Mouse (Mus musculus) cerebellum, postnatal 14 days (tissue): ENCODE results near the gene Slc44a5.
"Not testable (repeated sequence)": the region's sequence is repeated elsewhere in the genome, so short reads cannot be mapped to it uniquely, and the experiment has no call there.

Experiments used
- DNase-seq, 2 experiments: peaks; one replicate each; pipeline ENCODE4 v3.0.0; 2021; ENCODE audit warnings: mixed read lengths in 2 of 2

The Slc44a5 gene

DNA sequence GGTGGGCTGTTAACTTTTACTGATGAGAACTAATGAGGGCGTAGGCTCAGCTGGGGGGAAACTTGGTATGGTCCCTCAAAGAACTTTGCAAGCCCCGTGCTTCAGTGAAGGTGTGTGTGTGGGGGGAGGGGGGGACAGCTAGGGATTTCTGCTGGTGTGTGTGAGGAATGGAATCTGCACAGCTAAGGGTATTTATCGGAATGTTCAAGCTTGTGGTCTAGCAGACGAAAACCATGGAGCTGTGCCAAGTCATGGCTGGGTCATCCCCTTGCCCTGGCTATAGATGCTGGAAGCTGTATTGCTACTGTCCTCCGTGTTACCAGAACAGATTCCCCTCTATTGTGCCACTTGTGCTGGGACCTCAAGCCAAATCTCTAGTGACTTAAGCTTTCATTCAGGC is 138.0 kb downstream of the Slc44a5 start:
- DNase-seq = peak in 1 of 2 experiments; percentile 20

DNA sequence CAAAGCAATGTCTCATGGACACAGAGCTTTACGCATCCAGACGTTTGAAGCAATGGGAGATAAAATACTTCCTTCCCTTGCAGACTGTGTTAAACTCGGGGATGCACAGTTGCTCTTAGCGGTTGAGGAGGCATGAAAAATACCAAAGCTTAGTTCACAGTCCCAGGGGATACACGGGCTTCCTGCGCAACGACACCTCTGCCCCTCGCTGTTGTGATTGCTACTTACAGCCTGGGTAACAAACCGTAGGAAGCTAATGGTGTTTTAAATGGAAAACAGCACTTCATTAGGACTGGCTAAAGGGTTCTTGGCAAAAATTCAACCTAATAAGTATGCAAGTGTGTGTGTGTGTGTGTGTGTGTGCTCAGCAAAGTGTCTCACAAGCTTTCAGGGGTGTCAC is 141.8 kb downstream of the Slc44a5 start:
- DNase-seq = no peak

DNA sequence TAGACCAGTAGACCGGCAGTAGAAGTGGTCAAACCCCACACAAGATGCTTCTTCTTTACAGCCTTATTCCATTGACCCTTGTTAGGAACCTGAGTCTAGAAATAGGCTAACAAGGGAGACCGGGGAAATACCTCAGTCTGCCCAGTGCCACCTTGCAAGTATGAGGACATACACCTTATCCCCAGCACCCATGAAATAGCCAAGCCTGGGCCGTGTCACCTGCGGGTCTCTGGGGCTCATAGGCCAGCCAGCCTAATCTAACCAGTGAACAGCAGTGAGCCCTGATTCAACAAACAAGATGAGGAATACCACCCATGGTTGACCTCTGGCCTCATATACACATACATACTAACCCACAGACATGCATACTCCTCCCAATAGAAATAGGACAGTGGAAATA is 142.2 kb downstream of the Slc44a5 start:
- DNase-seq = no peak

DNA sequence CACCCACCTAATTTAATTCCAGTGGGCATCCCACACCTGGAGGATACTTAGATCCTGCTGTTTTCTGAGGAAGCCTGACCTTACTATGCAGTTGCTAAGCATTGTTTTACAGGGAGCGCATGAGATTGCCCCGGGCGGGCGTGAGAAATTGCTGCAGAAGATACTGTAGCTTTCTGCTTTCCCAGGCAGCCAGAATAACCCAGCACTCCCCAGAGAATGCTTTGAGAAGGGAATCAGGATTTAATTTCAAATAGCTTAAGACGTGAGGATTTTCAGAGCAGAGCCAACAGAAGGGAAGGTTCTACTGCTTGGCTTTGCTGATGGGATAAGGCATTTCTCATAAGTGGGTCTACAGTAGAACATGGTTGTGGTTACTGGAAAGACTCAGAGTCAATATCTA is 142.8 kb downstream of the Slc44a5 start:
- no peak for DNase-seq

DNA sequence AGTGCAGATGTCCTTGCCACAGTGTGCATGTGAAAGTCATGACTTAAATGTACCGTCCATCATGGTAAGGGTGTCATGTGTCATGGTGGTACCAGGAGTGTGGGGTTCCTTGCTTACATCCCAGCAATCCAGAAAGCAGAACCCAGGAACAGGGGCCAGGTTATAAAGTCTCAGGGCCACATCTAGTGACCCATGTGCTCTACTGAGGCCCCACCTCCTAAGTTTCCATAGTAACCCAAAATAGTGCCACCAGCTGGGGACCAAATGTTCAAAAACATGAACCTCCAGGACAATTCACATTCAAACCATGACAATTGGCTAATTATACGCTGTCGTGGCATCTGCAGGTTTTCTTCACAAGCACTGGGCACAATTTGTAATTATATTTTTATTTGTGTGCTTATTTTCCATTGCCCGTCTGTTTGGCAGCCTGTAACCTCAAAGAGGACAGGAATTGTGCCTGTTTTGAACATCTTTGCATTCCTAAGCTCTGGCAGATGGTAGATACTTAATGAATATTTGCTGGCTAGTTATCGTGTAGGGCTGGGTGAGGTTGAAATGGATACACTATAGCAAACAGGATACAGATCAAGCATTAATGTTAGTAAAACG is 145.9 kb downstream of the Slc44a5 start:
- DNase-seq = peak; percentile 29 to 46

DNA sequence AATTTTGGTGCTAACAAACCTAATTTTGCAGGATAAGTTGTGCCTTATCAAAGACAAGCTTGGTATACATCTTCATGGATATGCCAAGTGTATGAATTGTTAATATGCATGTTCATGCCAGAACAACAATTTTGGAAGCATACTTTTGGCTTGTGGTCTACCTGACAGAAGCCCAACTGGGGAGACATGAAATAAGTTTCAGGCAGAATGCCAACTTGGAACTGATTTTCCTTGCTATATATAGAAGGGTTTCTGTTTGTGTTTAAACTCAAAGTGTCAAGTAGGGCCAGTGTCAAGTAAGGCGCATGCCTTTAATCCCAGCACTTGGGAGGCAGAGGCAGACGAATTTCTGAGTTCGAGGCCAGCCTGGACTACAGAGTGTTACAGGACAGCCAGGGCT is 149.3 kb downstream of the Slc44a5 start:
- peak in 1 of 2 experiments; percentile 53 for DNase-seq

DNA sequence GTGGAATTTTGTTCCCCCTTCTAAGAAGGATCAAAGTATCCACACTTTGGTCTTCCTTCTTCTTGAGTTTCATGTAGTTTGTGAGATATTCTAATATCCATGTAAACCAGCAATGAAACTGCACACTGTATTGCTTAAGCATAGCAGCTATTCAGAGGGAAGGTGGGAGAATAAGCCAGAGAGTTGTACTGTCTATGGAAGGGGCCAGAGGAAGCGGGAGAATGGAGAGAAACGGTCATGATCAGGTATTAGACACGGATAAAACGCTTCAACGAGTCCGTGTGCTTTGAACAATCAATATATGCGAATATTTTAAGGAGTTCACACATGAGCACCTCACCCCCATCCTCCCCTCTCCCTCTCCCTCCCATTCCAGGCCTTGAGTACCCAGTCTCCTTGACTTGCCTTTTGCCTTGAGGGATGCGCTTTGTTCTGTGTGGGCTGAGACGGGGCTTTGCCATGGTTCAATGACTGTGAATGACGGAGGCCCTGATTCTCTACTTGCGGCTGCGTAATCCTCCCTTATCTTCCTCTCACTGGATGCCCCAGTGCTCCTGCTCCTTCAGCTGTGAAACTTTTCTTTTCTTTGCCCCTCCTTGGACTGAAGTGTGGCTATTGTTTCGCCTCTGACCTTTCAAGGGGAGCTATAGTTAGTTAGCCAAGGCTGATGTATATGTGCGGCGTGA is 151.8 kb downstream of the Slc44a5 start:
- no peak for DNase-seq

DNA sequence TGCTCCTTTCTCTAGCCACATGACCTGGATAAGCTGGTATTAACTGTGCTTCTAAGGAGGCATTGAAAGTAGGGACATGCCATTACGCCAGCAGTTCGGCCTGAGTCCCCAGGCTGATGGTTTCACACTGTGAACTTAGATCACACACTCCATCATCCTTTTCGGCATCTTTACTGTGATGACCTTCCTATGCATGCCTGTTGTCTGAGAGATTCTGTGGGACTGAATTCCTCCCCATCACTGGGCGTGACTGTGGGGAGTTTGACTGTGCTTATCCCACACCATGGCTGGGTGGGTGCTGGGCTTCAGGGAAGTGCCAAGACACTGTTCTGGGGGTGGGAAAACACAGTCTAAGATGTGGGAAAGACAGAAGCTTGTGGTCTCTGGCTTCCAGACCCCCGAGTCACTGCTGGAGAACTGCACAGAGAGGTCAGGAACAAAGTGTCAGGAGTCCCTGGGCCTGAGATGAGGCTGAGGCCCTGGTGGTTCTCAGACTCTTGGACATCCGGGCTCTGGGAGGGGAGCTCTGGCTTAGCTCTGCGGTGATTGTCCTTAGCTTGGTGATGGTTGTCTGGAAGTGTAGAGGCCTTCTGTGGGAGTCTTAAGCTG is 152.6 kb downstream of the Slc44a5 start:
- no peak for DNase-seq

DNA sequence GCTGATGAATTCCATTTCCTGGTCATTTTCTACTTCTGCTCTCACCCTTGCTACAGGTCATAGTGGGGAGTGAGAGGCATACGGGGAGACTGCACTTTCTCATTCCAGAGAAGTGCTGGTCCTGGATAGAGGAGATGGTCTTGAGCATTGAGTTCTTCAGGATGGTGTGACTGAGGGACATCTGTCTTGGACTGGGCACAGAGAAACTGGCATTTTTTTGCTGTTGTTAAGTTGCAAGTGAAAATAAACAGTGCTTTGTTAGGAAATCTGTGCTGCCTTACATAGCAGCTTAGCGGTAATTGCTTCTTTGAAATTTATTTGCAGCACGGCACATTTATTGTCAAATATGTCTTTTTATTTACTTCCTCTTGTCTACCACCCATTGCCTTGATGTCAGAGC is 154.0 kb downstream of the Slc44a5 start:
- DNase-seq = no peak

DNA sequence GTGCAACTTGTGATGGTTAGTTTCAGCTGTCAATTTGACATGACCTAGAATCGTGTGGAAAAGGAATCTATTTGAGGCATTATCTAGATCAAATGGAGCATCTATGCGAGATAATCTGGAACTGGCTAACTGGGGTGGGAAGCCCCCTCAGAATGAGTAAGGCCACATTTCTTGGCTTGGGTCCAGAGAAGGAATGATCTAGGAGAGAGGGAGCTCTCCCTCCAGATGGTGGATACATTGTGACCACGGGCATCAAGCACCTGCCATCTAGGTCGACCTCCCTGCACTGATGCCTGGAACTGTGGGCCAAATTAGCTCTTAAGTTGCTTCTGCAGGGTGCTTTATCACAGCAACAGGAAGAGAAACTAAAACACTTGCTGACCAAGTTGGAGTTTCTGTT is 155.8 kb downstream of the Slc44a5 start:
- DNase-seq = peak; percentile 31 to 34

DNA sequence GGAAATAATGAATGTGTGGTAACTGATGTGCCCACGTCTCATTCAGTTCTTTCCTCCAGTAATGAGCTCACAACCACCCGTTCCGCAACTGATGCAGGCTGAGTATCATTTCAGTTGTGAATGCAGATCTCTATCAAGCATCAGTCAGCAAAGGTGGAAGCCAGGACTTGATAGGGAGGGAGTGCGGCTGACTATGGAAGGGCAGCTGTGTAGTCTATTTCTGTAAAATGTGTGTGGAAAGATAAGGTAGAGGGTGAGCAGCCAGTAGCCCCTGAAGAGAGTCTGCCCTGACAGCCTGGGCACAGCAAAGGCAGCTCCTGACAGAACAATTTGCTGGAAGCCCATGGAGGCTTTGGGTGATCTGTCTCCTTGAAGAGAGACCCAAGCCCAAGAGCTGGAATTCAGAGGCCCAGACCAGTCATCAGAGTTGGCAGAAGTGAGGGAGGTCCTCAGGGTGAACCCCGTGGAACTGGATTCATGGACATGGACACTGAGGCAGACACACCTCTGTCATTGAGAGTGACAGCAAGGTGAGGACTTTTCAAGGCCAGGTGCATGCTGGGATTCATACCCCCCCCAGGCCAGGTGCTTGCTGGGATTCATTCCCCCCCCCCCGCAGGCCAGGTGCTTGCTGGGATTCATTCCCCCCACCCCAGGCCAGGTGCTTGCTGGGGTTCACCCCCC is 157.3 kb downstream of the Slc44a5 start:
- no peak for DNase-seq

DNA sequence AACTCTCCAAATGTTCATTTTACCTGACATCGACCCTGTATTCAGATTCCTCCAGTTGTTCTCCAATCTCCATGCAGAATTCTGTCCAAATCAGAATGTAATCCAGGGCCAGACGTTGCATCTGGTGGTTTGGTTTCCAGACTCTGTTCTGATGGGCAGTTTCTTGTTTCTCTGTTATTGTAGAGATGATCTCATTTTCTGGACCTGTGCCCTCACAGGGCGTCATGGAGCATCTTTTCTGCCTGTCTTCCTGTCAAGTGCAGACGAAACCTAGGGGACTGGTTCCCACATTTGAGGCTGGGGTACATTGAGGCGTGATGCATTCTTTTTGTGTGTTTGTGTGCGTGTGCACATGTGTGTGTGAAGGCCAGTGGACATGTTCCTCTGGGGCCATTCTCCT is 160.8 kb downstream of the Slc44a5 start:
- peak; percentile 45 to 53 for DNase-seq

DNA sequence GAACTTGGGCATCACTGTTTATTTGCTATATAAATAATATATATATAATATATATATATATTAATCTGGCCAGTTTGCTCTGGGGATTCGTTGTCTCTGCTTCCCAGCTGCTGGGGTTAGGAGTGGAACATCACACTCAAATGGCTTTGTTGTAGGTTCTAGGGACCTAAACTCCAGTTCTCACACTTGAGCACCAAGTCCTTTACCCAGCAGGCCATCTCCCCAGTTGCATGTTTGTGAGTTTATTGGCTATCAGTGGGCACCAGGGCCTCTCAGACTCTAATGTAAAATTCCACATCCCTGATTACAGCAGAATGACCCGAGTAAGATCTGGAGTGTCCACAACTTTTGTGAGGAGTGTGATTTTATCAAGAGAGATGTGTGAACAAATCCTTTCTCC is 161.5 kb downstream of the Slc44a5 start:
- no peak for DNase-seq

DNA sequence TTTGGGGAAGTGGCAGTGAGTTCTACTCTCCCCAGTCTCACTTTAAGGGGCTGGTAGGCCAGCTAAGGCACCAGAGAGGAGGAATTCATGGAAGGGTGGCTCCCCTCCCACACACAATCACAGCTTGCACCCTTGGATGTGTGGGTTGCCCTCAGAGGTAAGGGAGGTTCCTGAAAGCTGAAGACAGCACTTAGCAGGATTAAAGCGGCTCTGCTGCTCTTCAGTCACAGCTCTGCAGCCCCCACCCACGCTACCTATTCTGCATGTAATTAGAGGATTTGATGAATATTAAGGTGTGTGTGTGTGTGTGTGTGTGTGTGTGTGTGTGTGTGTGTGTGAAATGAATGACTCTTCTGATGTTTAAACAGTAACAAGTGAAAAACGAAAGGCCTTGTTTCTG is 163.3 kb downstream of the Slc44a5 start:
- DNase-seq = no peak

DNA sequence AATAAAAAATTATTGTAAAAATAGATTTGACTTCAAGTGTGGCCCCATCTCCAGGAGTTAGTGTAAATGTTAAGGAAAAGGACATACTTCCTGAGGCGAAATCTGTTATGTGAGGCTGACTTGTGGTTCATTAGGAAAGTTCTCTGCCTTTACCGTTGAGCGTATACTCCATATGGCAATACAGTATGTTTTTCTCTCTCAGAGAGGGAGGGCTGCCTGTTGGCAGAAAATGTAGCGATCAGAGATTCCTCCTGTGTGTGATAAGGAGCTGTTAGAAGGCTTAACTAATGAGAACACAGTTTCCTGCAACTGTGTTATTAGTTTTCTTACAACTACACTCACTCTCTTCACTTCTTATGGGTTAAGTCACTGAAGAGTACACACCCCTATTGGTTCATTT is 168.1 kb downstream of the Slc44a5 start:
- no peak for DNase-seq

DNA sequence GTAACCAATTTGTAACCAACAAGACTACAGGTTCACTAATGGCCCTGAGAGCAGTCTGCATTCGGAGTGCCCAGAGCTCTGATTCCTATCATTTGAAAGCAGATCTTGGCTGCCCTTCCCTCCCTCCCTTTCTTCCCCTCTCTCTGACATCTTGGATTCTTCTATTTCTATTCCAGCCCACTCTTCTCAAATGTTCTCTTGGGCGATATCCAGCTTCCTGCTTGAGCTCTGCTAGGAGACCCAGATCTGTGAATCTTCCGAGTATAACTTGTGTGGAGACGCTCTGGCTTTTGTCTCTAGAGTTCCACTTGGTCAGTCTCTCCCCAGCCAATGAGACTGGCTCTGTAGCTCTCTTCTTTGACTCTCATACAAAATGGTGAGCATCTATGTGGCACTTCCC is 169.4 kb downstream of the Slc44a5 start:
- no peak for DNase-seq

DNA sequence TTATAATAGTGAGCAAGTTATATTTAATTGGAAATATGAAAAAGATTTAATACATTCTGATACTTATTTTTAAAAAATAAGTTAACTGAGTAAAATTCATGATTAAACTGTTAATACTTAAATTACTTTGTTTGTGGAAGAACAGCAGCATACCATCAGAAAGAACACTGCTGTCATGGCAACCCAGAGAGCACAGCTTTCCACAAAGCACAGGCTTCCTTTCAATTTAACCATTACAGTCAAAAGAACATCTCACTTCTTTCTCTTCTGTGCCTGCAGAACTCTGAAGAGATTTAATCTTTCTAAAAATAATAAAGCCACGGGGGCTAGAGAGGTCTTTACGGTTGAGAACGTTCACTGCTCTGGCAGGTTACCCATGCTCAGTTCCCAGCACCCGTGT is 172.5 kb downstream of the Slc44a5 start:
- no peak for DNase-seq

DNA sequence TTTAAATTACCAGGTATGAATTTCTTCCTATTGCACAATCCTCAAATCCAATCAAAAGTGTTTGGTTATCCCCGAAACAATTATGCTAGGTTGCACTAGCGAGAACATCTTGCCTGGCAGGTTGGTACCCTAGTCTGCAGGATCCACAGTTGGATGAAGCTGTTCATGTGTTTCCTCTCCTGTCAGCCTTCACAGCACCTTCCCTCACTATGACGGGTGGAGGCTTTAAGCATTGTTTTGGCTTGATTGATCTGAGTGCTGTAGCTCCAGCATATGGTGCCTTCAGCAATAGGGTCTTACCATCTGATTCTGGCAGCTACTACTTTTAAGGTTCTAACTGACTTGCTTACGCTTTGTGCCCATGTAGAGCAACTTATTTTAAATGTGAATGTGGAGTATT is 176.5 kb downstream of the Slc44a5 start:
- no peak for DNase-seq

DNA sequence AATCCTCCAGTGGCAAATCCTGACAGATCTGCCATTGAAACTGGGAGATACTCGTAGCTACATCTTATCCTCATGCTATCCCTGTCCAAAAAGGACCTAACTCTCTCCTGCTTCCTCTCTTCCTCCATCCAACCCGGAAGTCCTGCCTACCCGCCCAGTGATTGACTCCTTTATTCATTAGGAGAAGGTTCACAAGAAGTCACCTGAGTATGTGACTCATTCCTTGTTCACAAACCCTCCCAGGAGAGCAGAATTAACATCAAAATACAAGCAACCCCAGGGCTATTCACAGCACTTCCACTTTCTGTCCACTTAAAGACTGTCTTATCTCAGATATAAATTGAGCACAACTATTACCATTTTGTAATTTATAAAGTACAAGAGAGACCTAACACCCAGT is 180.3 kb downstream of the Slc44a5 start:
- DNase-seq = not testable (repeated sequence)

DNA sequence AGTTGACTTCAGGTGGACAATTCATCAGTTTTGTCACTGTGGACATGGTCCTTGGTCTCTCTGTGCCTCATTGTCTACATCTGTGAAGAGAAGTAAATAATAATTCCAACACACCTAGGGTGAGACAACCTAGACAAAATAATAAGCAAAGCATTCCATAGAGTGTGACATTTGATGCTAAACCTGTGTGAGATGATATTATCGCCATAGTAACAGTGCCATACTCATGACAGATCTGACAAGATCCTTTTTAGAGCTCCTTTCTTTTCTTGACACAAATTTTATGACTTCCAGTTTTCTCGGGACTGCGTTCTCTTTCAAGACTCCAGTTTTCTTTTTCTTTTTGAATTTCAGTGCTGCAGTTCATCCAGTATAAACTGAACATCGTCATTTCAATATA is 192.6 kb downstream of the Slc44a5 start:
- no peak for DNase-seq

DNA sequence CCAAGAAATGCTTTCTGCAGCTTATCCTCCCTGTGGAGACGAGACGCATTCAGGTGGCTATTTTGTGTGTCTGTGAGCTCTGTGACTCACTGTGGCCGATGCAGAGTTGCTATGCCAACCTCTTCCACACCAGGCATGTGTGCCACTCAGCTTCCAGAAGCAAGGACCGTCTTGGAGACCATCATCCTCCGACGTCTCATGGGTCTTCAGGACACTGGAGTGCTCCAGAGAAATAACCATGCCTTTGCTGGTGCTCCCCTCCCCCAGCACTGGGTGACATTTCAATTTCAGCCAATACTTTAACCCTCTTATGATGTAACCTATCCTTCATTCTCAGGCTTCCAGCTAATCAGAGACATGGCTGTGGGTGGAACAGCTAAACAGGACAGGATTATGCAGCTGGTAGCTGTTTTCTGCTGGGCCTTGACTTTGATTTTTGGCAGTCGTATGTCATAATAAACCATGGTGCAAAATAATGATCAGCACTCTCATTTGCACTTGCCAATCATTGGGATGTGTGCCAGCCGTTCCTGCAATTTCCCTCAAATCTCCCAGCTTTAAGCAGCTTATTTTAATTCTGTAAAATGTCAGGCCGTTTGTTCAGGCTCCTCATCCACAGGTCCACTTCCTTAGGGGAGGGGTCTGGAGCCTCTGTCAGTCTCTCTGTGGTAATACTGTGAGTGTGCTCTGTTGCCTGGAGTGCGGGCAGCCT is 198.8 kb downstream of the Slc44a5 start:
- DNase-seq = peak; percentile 23 to 26

DNA sequence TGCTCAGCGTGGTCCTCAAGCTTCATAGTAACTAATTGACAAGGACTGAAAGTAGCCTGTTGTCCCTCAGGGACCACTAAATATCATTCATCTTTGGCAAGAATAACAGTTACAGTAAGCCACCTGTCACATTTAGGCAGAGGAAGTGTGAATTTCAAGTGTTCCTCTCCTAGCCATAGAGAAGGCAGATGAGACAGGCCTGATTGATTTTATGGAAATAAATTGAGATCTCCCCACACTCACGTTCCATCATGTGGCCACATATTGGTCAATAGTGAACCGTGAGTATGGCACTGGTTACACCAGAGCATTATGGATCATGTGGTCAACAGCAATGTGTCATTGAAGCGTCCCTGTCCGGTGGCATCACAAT is 199.3 kb downstream of the Slc44a5 start:
- no peak for DNase-seq

DNA sequence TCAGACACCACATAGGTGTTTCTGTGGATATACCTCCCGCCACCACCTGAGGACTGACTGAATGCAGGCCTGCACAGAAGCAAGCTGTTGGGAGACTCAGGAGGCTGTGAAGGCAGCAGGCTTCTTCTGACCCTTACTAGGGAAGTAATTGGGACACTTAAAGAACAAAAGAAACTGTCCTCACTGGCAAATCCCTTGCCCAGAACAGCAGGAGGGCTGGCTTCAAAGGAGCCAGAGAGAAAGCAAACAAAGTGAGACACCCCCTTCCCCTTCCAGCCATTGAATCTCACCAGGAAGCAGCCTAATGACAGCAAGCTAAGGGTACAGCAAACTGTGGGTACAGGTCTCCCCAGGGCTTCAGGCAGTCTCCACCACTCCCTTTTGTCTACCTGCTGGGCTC is 200.3 kb downstream of the Slc44a5 start:
- no peak for DNase-seq
